Mouse (Mus musculus) frontal cortex, adult 2 months (tissue): ENCODE measurements around the gene Pipox. TPM values are rescaled to one million over a fixed set of nuclear protein-coding genes. Genes with fewer than 3 reads are reported as not detected.

Experiments used
- DNase-seq, 2 experiments: peaks; one replicate each; pipeline ENCODE4 v3.0.0; 2022; ENCODE audit warnings: low spot score in 1 of 2; ENCODE audit errors: extremely low spot score in 1 of 2
- polyA plus RNA-seq: library from polyadenylated mRNA; depleted of rRNA; stranded (reverse); fragments of >200 nt; gene quantifications from 2 replicates; pipeline ENCODE4 v1.2.3, GENCODE M21; 2012; rRNA removed

The Pipox gene
- polyA plus RNA-seq, 1 experiment = 8.6 TPM

- DNase-seq = peak in 1 of 2 experiments; percentile 70
Measured at GRCm38 (mm10) chr11:77850401-77851244, 43.3 kb downstream of the Pipox start.

- DNase-seq = no peak
Measured at GRCm38 (mm10) chr11:77849151-77849550, 44.7 kb downstream of the Pipox start.

GRCm38 (mm10) chr11:77848131-77848530 lies 45.8 kb downstream of the Pipox start:
- DNase-seq = no peak

GRCm38 (mm10) chr11:77847599-77848128 lies 46.2 kb downstream of the Pipox start:
- no peak for DNase-seq

- DNase-seq = no peak
Measured at GRCm38 (mm10) chr11:77843906-77844200, 50.0 kb downstream of the Pipox start.

- DNase-seq = no peak
Measured at GRCm38 (mm10) chr11:77843068-77843905, 50.6 kb downstream of the Pipox start.

GRCm38 (mm10) chr11:77840523-77841245 lies 53.2 kb downstream of the Pipox start:
- no peak for DNase-seq

GRCm38 (mm10) chr11:77837856-77838255 lies 56.0 kb downstream of the Pipox start:
- DNase-seq = no peak

GRCm38 (mm10) chr11:77836751-77837150 lies 57.1 kb downstream of the Pipox start:
- DNase-seq = no peak

- DNase-seq = no peak
Measured at GRCm38 (mm10) chr11:77836290-77836689, 57.6 kb downstream of the Pipox start.

GRCm38 (mm10) chr11:77835109-77835508 lies 58.8 kb downstream of the Pipox start:
- no peak for DNase-seq

- DNase-seq = no peak
Measured at GRCm38 (mm10) chr11:77832541-77832940, 61.4 kb downstream of the Pipox start.

GRCm38 (mm10) chr11:77830875-77831274 lies 63.0 kb downstream of the Pipox start:
- no peak for DNase-seq

Other genes starting within 250 kb of the Pipox start
- gene Nufip2, start 207.9 kb downstream of the Pipox start, polyA plus RNA-seq = 15.6 and 16.6 TPM in 2 replicates
- 0.16 TPM in 1 of 2 replicates, not detected in the other for gene Cryba1, start 168.8 kb downstream of the Pipox start, polyA plus RNA-seq
- gene Myo18a, start 130.8 kb downstream of the Pipox start, polyA plus RNA-seq = 67.7 and 73.8 TPM in 2 replicates
- gene Gm10277, start 106.3 kb downstream of the Pipox start, polyA plus RNA-seq = not detected in 2 replicates
- 169 and 190 TPM in 2 replicates for gene Sez6, start 36.7 kb upstream of the Pipox start, polyA plus RNA-seq
- gene Phf12, start 88.7 kb upstream of the Pipox start, polyA plus RNA-seq = 43.8 and 45.3 TPM in 2 replicates
- 8.8 and 11.5 TPM in 2 replicates for gene Dhrs13, start 138.2 kb upstream of the Pipox start, polyA plus RNA-seq
- gene Flot2, start 143.8 kb upstream of the Pipox start, polyA plus RNA-seq = 134 and 136 TPM in 2 replicates
- 26.7 and 28.4 TPM in 2 replicates for gene Eral1, start 186.3 kb upstream of the Pipox start, polyA plus RNA-seq
- gene Fam222b, start 200.6 kb upstream of the Pipox start, polyA plus RNA-seq = 22.9 and 27.1 TPM in 2 replicates